Mouse (Mus musculus): ENCODE data around the gene Cfap221.

GRCm38 (mm10) chr1:119877469-119877868 is 119.6 kb downstream of the Cfap221 start:
- no peak for TF ChIP-seq POLR2A (IDR thresholded peaks at IDR 0.05; ENCODE audit: insufficient read depth, low read length)
- no peak for TF ChIP-seq EP300 (IDR thresholded peaks at IDR 0.05; ENCODE audit: insufficient read depth, low read depth, low read length)
